Mouse (Mus musculus): ENCODE measurements around the gene Hoxa4.

Gene Hoxa4

DNA sequence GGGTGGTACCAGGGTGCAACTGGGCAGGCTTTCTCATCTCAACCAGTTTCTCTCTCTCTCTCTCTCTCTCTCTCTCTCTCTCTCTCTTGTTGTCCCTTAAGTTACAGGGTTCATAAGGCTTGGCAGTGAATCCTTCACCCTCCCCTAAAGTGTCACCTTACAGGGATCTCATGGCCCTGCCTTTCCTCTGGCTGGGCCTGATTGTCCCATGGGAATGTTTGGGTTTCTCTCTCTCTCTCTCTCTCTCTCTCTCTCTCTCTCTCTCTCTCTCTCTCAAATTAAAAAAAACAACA is 16.1 kb upstream of the Hoxa4 start:
- in situ Hi-C loops (cut with MboI; ENCODE audit: unreplicated experiment in 2 of 2), result loop anchor here in 1 of 2 experiments (25.0 kb wide), 2 partner anchors 1295 to 1420 kb away; no protein-coding TSS in a partner anchor

- in situ Hi-C loops (cut with MboI; ENCODE audit: unreplicated experiment in 2 of 2), result loop anchor here in 1 of 2 experiments (25.0 kb wide), 2 partner anchors 1295 to 1420 kb away; no protein-coding TSS in a partner anchor
Measured at GRCm38 (mm10) chr6:52206882-52207683, 15.5 kb upstream of the Hoxa4 start.

DNA sequence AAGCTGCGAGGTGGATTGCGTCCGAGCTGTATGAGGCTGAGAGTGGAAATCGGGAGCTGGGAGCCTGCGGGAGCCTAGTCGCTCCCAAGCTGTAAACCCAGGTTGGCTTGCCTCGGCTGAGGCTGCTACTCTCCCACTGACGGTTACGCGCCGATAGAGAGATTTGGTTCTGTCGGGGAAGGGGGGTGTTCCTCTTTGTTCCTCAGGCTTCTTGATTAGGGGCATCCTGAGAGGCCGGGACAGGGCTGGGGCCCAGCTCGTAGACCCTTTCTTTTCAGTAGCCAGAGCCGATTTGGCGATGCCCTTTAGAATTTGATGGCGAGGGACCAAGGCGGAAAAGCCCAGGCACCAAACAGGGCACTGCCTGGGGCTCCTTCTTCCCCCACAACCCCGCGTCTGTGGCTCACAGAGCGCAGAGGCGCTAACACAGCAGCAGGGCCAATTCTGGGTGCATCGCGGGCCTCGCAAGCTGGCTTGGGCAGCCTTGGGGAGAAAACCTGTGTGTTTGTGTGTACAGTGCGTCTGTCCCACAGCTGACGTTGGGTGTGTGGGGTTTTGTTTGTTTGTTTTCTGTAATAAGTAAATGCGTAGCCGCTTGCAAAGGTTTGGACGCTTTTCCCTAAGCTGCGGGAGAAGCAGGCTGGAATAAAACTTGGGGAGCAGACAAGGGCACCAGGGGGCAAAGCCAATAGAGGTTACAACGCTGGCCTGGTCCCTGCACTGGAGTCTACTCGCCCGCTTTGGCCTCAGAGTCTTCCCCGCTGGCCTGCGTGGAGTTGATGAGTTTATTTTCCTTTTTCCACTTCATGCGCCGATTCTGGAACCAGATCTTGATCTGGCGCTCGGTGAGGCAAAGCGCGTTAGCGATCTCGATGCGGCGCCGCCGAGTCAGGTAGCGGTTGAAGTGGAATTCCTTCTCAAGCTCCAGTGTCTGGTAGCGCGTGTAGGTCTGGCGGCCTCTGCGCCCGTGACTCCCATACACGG is 14.4 kb upstream of the Hoxa4 start:
- in situ Hi-C loops (cut with MboI; ENCODE audit: unreplicated experiment in 2 of 2), result loop anchor here in 1 of 2 experiments (25.0 kb wide), 2 partner anchors 1294 to 1419 kb away; no protein-coding TSS in a partner anchor

DNA sequence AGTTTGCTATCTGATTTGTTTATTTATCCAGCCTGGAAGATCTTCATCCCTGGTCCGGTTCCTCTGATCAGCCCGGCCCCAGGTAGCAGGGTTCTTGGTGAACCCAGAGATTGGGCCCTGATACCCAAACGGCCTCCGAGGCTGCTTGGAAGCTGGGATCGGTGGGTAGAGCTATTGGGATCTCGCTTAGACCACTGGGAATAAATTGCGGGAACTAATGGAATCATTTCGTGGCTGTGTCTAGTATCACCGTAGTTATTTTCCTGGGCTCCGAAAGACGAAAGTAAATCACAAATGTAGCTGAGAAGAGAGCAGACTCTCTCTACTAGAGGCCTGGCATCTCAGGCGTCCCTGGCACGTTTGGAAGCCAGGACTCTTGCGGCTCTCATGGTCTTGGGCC is 13.7 kb upstream of the Hoxa4 start:
- in situ Hi-C loops (cut with MboI; ENCODE audit: unreplicated experiment in 2 of 2), result loop anchor here in 1 of 2 experiments (25.0 kb wide), 2 partner anchors 1293 to 1418 kb away; no protein-coding TSS in a partner anchor

DNA sequence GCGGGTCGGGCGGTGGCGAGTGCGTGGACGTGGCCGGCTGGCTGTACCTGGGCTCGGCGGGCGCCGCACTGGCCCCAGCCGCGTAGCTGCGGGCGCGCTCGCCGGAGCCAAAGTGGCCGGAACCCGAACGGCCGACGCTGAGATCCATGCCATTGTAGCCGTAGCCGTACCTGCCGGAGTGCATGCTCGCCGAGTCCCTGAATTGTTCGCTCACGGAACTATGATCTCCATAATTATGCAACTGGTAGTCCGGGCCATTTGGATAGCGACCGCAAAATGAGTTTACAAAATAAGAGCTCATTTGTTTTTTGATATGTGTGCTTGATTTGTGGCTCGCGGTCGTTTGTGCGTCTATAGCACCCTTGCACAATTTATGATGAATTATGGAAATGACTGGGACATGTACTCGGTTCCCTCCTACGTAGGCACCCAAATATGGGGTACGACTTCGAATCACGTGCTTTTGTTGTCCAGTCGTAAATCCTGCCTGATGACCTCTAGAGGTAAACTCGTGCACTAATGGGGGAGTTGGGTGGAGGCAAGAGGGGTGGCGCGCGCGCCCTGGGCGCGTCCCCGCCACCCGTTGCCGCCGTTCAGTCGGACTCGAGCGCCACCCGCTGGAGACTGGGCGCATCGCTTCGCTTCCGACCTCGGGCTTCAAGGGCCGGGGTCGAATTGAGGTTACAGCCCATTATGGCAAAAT is 12.6 kb upstream of the Hoxa4 start, which contains the start of gene Hoxa5:
Hoxa5 (minus strand) TSS at position 538 of the 703 bp plus-strand sequence.
- in situ Hi-C loops (cut with MboI; ENCODE audit: unreplicated experiment in 2 of 2), result loop anchor here in 1 of 2 experiments (25.0 kb wide), 2 partner anchors 1292 to 1417 kb away; no protein-coding TSS in a partner anchor

DNA sequence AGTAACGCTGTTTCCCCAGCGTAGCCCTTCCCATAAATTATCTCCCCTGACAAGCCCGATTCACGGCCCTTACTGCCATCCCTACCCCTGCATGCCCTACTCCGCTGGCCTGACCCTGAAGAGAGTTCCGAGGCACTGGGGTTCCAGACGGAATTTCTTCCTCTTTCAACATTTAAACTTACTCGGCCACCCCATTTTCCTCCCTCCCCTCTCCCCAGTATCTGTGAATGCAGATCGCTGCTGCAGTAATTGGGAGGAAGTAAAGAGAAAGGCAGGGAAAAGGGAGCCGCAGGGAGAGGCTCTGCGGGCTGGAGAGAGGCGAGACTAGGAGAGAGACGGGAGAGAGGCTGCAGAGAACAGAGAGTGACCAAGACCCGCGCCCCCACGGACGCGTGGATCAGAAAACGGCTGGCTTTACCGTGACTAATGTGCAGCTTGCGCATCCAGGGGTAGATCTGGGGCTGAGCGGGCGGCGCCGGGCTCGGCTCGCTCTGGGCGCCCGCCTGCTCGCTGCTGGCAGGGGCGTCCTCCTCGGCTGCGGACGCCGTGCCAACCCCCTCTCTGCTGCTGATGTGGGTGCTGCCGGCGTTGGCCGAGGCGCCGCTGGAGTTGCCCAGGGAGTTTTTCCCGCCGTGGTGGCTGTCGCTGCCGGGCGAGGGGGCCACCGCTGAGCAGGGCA is 12.0 kb upstream of the Hoxa4 start:
- in situ Hi-C loops (cut with MboI; ENCODE audit: unreplicated experiment in 2 of 2), result loop anchor here in 1 of 2 experiments (25.0 kb wide), 2 partner anchors 1291 to 1416 kb away; no protein-coding TSS in a partner anchor

- in situ Hi-C loops (cut with MboI; ENCODE audit: unreplicated experiment in 2 of 2), result loop anchor here in 1 of 2 experiments (25.0 kb wide), 2 partner anchors 1291 to 1416 kb away; no protein-coding TSS in a partner anchor
Measured at GRCm38 (mm10) chr6:52203121-52203370, 11.5 kb upstream of the Hoxa4 start.

DNA sequence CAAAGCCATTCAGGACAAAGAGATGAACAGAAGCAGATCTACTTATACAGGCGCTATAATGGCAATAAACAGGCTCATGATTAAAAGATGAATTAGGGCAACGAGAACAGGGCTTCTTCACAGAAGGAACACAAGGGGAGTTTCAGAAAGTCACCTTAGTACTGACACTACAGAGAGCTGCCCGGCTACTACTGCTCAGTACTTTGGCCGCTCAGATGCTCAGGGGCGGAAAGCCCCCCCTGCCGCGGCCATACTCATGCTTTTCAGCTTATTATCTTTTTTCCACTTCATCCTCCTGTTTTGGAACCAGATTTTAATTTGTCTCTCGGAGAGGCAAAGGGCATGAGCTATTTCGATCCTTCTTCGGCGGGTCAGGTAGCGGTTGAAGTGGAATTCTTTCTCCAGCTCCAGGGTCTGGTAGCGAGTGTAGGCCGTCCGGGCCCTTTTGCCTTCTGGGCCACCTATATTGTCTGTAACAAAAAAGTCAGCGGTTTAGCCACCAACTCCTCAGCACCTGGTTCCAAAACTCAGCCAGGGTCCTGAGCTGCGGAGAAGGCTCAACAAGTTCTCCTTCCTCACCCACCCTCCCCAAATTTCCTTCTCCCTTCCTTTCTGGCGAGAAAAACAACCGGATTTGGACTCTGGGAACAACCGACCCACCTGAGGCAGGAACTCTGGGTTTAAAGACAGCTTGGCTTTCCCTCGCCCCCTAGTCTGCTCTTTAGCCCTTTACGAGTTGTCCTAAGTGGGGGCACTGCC is 11.0 kb upstream of the Hoxa4 start:
- in situ Hi-C loops (cut with MboI; ENCODE audit: unreplicated experiment in 2 of 2), result loop anchor here in 1 of 2 experiments (25.0 kb wide), 2 partner anchors 1290 to 1415 kb away; no protein-coding TSS in a partner anchor

DNA sequence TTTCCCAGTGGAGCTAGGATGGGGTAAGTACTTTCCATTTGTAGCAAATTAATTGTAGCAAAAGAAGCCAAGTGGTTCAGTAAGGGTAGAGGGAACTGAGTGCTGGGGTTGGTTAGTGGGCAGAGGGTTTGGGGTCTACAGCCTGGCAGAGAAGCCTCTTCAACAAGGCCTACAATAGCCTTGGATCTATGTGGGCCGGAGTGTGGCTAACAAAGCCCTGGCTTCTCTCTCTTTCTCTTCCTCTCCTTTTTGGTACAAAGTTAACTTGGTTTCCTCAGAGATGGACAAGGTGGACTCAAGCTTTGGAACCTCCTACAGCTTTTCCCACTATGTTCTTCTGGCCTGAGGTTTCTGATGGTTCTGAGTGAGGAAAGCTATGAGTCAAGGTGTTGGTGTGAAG is 9.7 kb upstream of the Hoxa4 start:
- in situ Hi-C loops (cut with MboI; ENCODE audit: unreplicated experiment in 2 of 2), result loop anchor here in 1 of 2 experiments (25.0 kb wide), 2 partner anchors 1289 to 1414 kb away; no protein-coding TSS in a partner anchor

DNA sequence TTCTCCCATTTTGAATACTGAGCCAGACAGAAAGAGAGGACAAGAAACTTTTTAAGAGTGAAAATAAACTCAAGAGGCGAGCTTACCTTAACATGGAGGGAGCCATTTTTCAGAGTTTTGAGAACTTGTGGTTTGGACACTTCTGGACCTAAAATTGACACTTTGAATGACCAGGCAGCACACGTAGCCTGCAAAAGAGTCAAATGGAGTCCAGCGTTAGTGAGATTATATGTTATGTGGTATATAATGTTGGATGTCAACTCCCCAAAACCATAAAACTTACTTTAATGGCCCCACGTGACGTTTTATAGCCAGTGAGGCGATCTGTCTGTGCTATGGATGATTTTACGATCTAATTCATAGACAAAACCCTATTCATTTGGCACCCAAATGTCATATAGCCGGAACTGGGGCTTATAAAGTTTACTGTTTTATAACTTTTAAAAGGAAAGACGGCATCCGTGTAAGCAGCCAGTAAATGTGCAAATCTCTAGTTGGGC is 9.2 kb upstream of the Hoxa4 start:
- in situ Hi-C loops (cut with MboI; ENCODE audit: unreplicated experiment in 2 of 2), result loop anchor here in 1 of 2 experiments (25.0 kb wide), 2 partner anchors 1288 to 1414 kb away; no protein-coding TSS in a partner anchor

GRCm38 (mm10) chr6:52200073-52200750 is 8.7 kb upstream of the Hoxa4 start:
- in situ Hi-C loops (cut with MboI; ENCODE audit: unreplicated experiment in 2 of 2), result loop anchor here in 1 of 2 experiments (25.0 kb wide), 2 partner anchors 1288 to 1413 kb away; no protein-coding TSS in a partner anchor

- in situ Hi-C loops (cut with MboI; ENCODE audit: unreplicated experiment in 2 of 2), result no loop called here
Measured at GRCm38 (mm10) chr6:52197271-52197670, 5.7 kb upstream of the Hoxa4 start.

- in situ Hi-C loops (cut with MboI; ENCODE audit: unreplicated experiment in 2 of 2), result no loop called here
Measured at GRCm38 (mm10) chr6:52196811-52197210, 5.3 kb upstream of the Hoxa4 start.

DNA sequence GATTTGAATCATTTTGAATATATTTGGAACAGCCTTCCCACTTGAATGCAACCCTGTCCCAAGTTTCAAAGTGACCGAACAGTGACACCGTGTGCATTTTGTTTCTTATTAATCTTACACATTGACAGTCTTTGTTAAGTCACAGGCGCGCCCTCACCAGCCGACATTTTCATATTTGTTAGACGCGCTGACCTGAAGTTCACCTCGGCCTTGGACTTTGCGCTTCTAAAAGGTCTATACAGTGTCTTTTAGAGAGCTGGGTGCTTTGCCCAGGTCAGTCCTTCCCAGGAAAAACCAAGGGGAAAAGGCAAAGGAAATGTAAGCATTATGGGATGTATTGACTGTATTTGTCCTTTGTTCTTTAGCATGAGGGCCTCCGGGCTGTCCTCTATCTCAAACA is 3.1 kb upstream of the Hoxa4 start:
- in situ Hi-C loops (cut with MboI; ENCODE audit: unreplicated experiment in 2 of 2), result no loop called here

DNA sequence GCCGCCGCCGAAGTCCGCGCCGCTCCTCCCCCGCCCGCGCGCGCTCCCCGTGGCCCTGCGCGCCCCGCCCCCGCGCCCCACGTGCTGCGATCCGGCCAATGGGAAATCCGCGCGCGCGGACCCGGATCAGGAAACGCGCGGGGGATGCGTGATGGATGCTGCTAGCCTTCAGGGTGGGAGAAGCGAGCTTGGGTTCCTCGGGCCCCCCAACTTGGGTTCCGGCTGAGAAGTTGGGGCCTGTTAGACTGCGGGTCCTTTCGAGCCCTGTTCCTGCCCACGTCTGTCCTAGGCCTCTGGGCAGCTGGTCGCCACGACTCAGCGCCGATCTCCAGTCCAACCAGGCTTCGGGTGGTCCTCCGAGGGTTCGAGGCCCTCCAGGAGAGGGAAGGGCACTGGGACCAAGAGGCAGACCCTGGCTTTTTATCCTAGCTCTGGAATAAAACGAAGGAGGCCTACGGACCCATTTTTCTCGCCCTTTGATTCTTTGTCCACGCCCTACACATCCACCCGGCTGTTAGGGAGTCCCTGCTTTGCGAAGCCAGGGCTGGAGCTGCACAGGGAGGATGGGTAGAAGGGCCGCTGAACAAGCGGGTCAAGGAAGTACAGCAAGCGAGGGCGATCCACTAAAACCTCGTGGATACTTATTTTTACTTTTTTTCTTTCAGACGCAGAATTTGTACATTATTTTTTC is 452 bp upstream of the Hoxa4 start:
- in situ Hi-C loops (cut with MboI; ENCODE audit: unreplicated experiment in 2 of 2), result no loop called here

DNA sequence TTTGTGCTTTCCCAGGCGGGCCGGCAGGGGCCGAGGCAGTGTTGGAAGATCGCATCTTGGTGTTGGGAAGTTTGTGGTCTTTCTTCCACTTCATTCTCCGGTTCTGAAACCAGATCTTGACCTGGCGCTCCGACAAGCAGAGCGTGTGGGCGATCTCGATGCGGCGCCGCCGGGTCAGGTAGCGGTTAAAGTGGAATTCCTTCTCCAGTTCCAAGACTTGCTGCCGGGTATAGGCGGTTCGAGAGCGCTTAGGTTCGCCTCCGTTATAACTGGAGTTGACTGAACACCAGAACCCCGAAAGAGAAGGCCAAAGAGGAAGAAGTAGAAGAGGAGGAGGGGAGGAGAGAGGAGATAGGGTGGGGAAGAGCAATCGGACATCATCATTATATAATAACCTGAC is 1.1 kb downstream of the Hoxa4 start:
- in situ Hi-C loops (cut with MboI; ENCODE audit: unreplicated experiment in 2 of 2), result no loop called here

DNA sequence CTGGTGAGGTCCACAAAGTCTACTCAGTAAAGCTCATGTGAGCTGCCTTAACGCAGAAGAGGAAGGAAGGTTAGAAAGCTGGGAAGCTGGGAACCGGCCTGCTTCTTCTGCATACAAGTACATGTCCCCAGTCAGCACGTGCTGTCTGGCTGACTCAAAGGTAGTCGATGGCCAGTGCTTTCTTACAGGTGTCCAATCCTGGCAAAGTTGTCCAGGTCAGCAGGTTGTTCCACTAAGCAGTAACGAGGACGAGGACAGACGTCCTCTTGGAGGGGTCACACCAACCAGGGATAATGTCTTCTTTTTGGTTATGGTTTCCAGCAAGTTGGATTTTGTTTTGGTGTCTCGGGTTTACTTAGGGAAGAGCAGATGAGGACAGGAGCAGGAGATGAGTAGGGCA is 1.6 kb downstream of the Hoxa4 start:
- in situ Hi-C loops (cut with MboI; ENCODE audit: unreplicated experiment in 2 of 2), result no loop called here
